Mouse (Mus musculus) kidney, adult 2 months (tissue): ENCODE measurements around the gene Gm13697.

Experiments
- CTCF ChIP-seq: fragments of 200-500 bp; conservative IDR thresholded peaks from 2 replicates; pipeline ENCODE4 v1.5.1; 2011; ENCODE audit warnings: low read depth, mild to moderate bottlenecking, control low read depth, low read length, moderate library complexity, mixed read lengths; ENCODE audit not compliant: insufficient read depth, insufficient read length
- POLR2A ChIP-seq: fragments of 200-500 bp; IDR thresholded peaks from one replicate; pipeline ENCODE4 v1.6.1; 2011; ENCODE audit warnings: low read depth, low read length, control low read depth

GRCm38 (mm10) chr2:83941378-83941777 lies 43.2 kb upstream of the Gm13697 start:
- TF ChIP-seq CTCF, result no peak
- no peak for TF ChIP-seq POLR2A
